Mouse (Mus musculus) hindbrain, embryonic 12.5 days (tissue): ENCODE data around the gene Prmt8. TPM values are rescaled to one million over a fixed set of nuclear protein-coding genes. Genes with fewer than 3 reads are reported as not detected.

Source experiments
- ATAC-seq: fragments of 200-750 bp; cut with Nextera tagmentation; 2 replicates; pipeline ENCODE4 v1.8.0; 2017; ENCODE audit warnings: moderate TSS enrichment; ENCODE audit not compliant: low FRiP score
- H3K27ac ChIP-seq: fragments of 300-500 bp; sonication (generic); 2 replicates; pipeline ENCODE4 v1.5.1; 2016; ENCODE audit warnings: mild to moderate bottlenecking
- H3K27me3 ChIP-seq: fragments of 300-500 bp; sonication (generic); 2 replicates; pipeline ENCODE4 v1.6.1; 2016; ENCODE audit warnings: mild to moderate bottlenecking
- H3K36me3 ChIP-seq: fragments of 300-500 bp; sonication (generic); 2 replicates; pipeline ENCODE4 v1.6.1; 2016; ENCODE audit warnings: mild to moderate bottlenecking
- H3K4me1 ChIP-seq: fragments of 300-500 bp; sonication (generic); 2 replicates; pipeline ENCODE4 v1.6.1; 2016
- H3K4me2 ChIP-seq: fragments of 300-500 bp; sonication (generic); replicated peaks from 2 replicates; pipeline ENCODE4 v1.6.1; 2016; ENCODE audit warnings: mild to moderate bottlenecking
- H3K4me3 ChIP-seq: fragments of 300-500 bp; sonication (generic); 2 replicates; pipeline ENCODE4 v1.5.1; 2016; ENCODE audit warnings: mild to moderate bottlenecking
- H3K9ac ChIP-seq: fragments of 300-500 bp; sonication (generic); 2 replicates; pipeline ENCODE4 v1.6.1; 2016; ENCODE audit warnings: mild to moderate bottlenecking, moderate library complexity
- H3K9me3 ChIP-seq: fragments of 300-500 bp; sonication (generic); replicated peaks from 2 replicates; pipeline ENCODE4 v1.6.1; 2016; ENCODE audit warnings: mild to moderate bottlenecking
- WGBS: fragments of 180-500 bp; shearing (Covaris S2); methylation state at CpG from one replicate; pipeline ENCODE4 v1.1.7; 2016; 5-methylcytosine and 5-hydroxymethylcytosine counted together
- polyA plus RNA-seq: library from polyadenylated mRNA; unstranded; fragments of >200 nt; fragmentation: Nextera tagmentation; extraction: Ambion mirVana; gene quantifications from 2 replicates; pipeline ENCODE4 v1.2.1, GENCODE M21; 2016

Gene Prmt8
- polyA plus RNA-seq, result 38.0 and 39.9 TPM in 2 replicates

- Histone ChIP-seq H3K27me3 (peaks cover 35% of the 10 kb centered on the region), H3K4me2 (peak within 1 kb of the TSS; percentile 89), H3K9ac (peak within 1 kb of the TSS; percentile 81), H3K36me3 (no peaks in the 10 kb centered on the region), H3K4me1 (peaks cover 55% of the 10 kb centered on the region), H3K9me3 (no peaks in the 10 kb centered on the region), H3K4me3 (peak within 1 kb of the TSS; percentile 78), H3K27ac (peak within 1 kb of the TSS; percentile 90)
- peak; percentile 73 for ATAC-seq
- under 1% methylated on average over 42 of the region's 42 CpGs for WGBS
Observed at GRCm38 (mm10) chr6:127769275-127770156, at the start of gene Prmt8. Gene Prmt8 (minus strand): TSS chr6:127769472.

DNA sequence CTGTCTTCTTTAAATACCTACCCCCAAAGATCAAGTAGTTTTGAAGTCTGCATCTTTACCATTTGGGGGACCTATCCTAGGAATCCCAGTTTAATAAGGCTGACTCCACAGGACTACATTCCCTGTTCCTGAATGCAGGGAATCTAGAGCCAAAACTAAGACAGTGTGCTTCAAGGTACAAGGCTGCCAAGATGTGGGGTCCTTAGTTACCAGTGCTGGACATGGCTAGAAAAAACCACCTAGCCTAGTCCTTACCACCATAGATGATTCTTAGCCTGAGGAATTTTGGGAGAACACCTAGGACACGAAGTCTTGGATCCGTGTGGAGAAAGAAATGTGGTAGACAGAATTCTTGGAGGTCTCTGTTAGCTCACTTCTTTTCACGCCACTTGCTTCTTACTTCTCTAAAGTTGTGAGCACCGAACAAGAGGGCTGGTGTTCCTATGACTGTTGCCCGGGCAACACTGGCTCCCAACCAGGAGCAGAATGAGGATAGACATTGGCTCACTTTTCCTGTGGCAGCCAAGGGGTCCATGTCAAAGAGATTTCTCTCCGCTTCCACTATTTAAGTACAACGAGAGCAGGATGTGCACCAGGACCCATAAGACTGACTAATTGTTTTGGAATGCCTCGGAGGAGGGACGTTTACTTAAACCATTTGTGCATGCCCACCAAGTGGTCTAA, 33.9 kb upstream of the Prmt8 start:
- Histone ChIP-seq H3K4me3 (no peak overlapping the region), H3K4me2 (no peak overlapping the region), H3K4me1 (0 out of 2 replicates have a peak, but pooled peaks cover 5% of the 10 kb centered on the region), H3K27me3 (no peaks in the 10 kb centered on the region), H3K9me3 (no peaks in the 10 kb centered on the region), H3K9ac (no peak overlapping the region), H3K27ac (no peak overlapping the region), H3K36me3 (no peaks in the 10 kb centered on the region)
- ATAC-seq, result no peak
- 57% methylated on average over 9 of the region's 9 CpGs for WGBS

- H3K4me3 ChIP-seq, result no peak overlapping the region
- WGBS, result 55% methylated on average over 12 of the region's 12 CpGs
- H3K36me3 ChIP-seq, result no peaks in the 10 kb centered on the region
- no peaks in the 10 kb centered on the region for H3K27me3 ChIP-seq
- no peaks in the 10 kb centered on the region for H3K9me3 ChIP-seq
- H3K27ac ChIP-seq, result no peak overlapping the region
- H3K4me1 ChIP-seq, result 0 out of 2 replicates have a peak, but pooled peaks cover 5% of the 10 kb centered on the region
- ATAC-seq, result no peak
- no peak overlapping the region for H3K9ac ChIP-seq
- no peak overlapping the region for H3K4me2 ChIP-seq
Observed at GRCm38 (mm10) chr6:127802211-127802610, 32.9 kb upstream of the Prmt8 start.

DNA sequence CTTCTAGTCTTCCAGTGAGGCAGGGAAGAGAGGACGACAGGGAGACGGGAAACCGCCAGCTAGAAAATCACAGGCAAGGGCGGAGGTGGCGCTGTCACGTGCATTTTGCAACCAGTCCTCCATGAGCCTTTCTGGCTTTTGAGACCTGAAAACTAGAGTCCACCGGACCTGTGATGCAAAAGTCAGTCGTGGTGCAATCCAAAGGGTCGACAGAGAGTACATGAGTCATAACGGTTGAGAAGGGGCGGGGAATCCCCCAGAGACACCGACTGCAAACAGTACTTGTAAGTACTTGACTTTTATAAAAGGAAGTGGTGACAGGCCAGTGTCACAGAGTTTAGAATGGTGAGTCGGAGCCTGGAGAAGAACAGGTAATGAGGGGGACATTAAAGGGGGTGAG, 20.8 kb upstream of the Prmt8 start:
- Histone ChIP-seq H3K36me3 (no peaks in the 10 kb centered on the region), H3K9me3 (no peaks in the 10 kb centered on the region), H3K4me2 (no peak overlapping the region), H3K4me1 (no peaks in the 10 kb centered on the region), H3K4me3 (no peak overlapping the region), H3K27me3 (no peaks in the 10 kb centered on the region), H3K9ac (no peak overlapping the region), H3K27ac (no peak overlapping the region)
- 75% methylated on average over 13 of the region's 13 CpGs for WGBS
- ATAC-seq, result no peak

DNA sequence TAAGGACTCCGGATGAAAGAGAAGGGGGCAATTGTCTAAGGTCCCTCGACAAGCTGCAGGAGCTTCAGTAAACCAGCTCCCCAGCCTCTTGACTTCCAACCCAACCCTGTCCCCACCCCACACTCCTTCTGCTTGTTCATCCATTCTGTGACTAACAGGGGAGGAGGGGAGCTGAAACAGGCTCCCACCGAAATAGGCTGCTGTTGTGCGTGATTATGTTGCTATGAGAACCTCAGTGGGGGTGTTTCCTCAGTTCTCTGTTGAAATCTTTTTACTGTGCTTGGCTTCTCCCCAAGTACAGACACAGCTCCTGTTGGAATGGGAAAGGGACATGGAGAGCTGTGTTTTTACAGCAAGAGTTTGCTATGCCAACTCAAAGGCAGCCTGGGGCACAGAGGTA, 1.5 kb upstream of the Prmt8 start:
- H3K36me3 ChIP-seq, result no peaks in the 10 kb centered on the region
- WGBS, result 27% methylated on average over 4 of the region's 4 CpGs
- peaks cover 42% of the 10 kb centered on the region for H3K4me1 ChIP-seq
- peak overlapping the region; percentile 89 for H3K4me2 ChIP-seq
- no peaks in the 10 kb centered on the region for H3K9me3 ChIP-seq
- no peak overlapping the region for H3K4me3 ChIP-seq
- H3K9ac ChIP-seq, result no peak overlapping the region
- no peak overlapping the region for H3K27ac ChIP-seq
- peaks cover 30% of the 10 kb centered on the region for H3K27me3 ChIP-seq
- ATAC-seq, result no peak

- Histone ChIP-seq H3K4me2 (peak overlapping the region; percentile 89), H3K27me3 (peaks cover 35% of the 10 kb centered on the region), H3K4me3 (peak overlapping the region; percentile 78), H3K27ac (peak overlapping the region; percentile 90), H3K9me3 (no peaks in the 10 kb centered on the region), H3K9ac (peak overlapping the region; percentile 81), H3K36me3 (no peaks in the 10 kb centered on the region), H3K4me1 (peaks cover 55% of the 10 kb centered on the region)
- WGBS, result 1% methylated on average over 55 of the region's 64 CpGs
- peak; percentile 11 for ATAC-seq
Observed at GRCm38 (mm10) chr6:127768621-127769274, 524 bp downstream of the Prmt8 start.

DNA sequence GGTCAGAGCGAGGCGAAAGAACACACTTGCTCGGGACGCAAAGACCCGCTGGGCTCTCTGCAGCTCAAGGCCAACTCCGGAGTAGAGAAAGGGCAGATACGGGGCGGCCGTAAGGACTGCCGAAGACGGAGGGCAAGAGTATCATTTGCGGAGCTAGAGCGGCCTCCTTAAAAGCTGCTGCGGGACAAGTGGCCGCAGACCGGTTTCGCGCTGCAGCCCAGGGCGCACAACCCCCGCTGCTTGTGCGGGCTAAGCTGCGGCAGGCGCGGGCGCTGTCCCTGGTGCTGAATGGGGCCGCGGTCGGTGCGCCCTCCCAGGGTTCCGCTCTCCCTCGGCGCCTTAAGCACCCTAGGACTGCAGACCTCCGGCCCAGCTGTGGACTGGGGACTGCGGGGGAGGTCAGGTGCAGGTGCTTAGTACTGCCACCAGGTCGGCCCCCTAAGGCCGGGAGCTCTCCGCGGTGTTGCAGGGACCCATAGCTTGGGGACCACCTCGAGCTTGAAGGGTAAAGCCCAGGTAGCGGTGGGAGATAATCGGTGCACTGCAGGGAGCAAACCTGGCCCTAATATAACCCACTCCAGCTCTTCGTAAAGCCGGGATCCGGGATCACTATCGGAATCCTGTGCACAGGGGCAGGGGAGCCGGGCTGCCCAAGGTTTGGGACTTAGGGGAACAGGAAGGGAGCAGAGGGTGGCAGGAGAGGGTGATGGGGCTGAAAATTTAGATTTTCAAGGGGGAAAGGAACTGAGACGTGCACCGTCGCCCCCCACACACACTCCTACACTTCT, 1.4 kb downstream of the Prmt8 start:
- H3K4me1 ChIP-seq, result peaks cover 53% of the 10 kb centered on the region
- peaks cover 35% of the 10 kb centered on the region for H3K27me3 ChIP-seq
- peak overlapping the region; percentile 78 for H3K4me3 ChIP-seq
- peak; percentile 39 for ATAC-seq
- H3K9ac ChIP-seq, result peak overlapping the region; percentile 81
- peak overlapping the region; percentile 90 for H3K27ac ChIP-seq
- no peaks in the 10 kb centered on the region for H3K9me3 ChIP-seq
- WGBS, result under 1% methylated on average over 49 of the region's 49 CpGs
- peak overlapping the region; percentile 89 for H3K4me2 ChIP-seq
- no peaks in the 10 kb centered on the region for H3K36me3 ChIP-seq

- Histone ChIP-seq H3K36me3 (no peaks in the 10 kb centered on the region), H3K4me3 (peak overlapping the region; percentile 78), H3K9ac (peak overlapping the region; percentile 81), H3K27ac (peak overlapping the region; percentile 90), H3K4me1 (peaks cover 52% of the 10 kb centered on the region), H3K9me3 (no peaks in the 10 kb centered on the region), H3K4me2 (peak overlapping the region; percentile 89), H3K27me3 (peaks cover 35% of the 10 kb centered on the region)
- under 1% methylated on average over 18 of the region's 18 CpGs for WGBS
- ATAC-seq, result peak; percentile 14
Observed at GRCm38 (mm10) chr6:127767201-127767705, 2.0 kb downstream of the Prmt8 start.

GRCm38 (mm10) chr6:127766641-127767200, 2.6 kb downstream of the Prmt8 start:
- ATAC-seq, result peak; percentile 61
- no peaks in the 10 kb centered on the region for H3K9me3 ChIP-seq
- peak overlapping the region; percentile 81 for H3K9ac ChIP-seq
- peaks cover 52% of the 10 kb centered on the region for H3K4me1 ChIP-seq
- no peaks in the 10 kb centered on the region for H3K36me3 ChIP-seq
- H3K4me3 ChIP-seq, result peak overlapping the region; percentile 78
- under 1% methylated on average over 28 of the region's 28 CpGs for WGBS
- peak overlapping the region; percentile 90 for H3K27ac ChIP-seq
- peak overlapping the region; percentile 89 for H3K4me2 ChIP-seq
- peaks cover 35% of the 10 kb centered on the region for H3K27me3 ChIP-seq

GRCm38 (mm10) chr6:127766041-127766604, 3.1 kb downstream of the Prmt8 start:
- 9% methylated on average over 9 of the region's 11 CpGs for WGBS
- Histone ChIP-seq H3K4me2 (peak overlapping the region; percentile 89), H3K4me3 (peak overlapping the region; percentile 78), H3K9me3 (no peaks in the 10 kb centered on the region), H3K27ac (peak overlapping the region; percentile 90), H3K27me3 (peaks cover 33% of the 10 kb centered on the region), H3K4me1 (peaks cover 52% of the 10 kb centered on the region), H3K36me3 (no peaks in the 10 kb centered on the region), H3K9ac (peak overlapping the region; percentile 81)
- ATAC-seq, result peak; percentile 24; the same call in 1 of the 2 replicates

DNA sequence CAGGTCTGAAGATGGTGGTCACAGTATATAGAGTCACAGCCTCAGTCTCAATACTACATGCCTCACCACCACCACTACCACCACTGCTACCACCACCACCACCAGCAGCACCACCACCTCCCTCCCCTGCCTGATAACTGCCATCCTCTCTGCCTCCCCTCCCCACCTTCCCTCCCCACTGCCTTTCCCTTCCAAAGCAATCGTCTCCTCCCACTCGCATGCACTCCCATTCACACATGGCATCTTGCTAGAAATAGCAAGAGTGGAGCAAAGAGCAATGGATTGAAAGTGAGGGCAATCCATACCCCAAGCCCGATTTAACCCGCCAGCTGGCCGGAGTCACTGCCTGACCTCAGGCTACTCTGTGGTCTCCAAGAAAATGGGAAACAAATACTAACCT, 3.7 kb downstream of the Prmt8 start:
- H3K27ac ChIP-seq, result no peak overlapping the region
- no peaks in the 10 kb centered on the region for H3K36me3 ChIP-seq
- peaks cover 47% of the 10 kb centered on the region for H3K4me1 ChIP-seq
- 37% methylated on average over 5 of the region's 5 CpGs for WGBS
- H3K4me2 ChIP-seq, result peak overlapping the region; percentile 89
- peaks cover 28% of the 10 kb centered on the region for H3K27me3 ChIP-seq
- H3K9me3 ChIP-seq, result no peaks in the 10 kb centered on the region
- peak overlapping the region; percentile 78 for H3K4me3 ChIP-seq
- H3K9ac ChIP-seq, result peak overlapping the region; percentile 81; the same call in 1 of the 2 replicates
- ATAC-seq, result no peak
